Mouse (Mus musculus): Measurements from ENCODE around the gene Pld4.

The Pld4 gene

DNA sequence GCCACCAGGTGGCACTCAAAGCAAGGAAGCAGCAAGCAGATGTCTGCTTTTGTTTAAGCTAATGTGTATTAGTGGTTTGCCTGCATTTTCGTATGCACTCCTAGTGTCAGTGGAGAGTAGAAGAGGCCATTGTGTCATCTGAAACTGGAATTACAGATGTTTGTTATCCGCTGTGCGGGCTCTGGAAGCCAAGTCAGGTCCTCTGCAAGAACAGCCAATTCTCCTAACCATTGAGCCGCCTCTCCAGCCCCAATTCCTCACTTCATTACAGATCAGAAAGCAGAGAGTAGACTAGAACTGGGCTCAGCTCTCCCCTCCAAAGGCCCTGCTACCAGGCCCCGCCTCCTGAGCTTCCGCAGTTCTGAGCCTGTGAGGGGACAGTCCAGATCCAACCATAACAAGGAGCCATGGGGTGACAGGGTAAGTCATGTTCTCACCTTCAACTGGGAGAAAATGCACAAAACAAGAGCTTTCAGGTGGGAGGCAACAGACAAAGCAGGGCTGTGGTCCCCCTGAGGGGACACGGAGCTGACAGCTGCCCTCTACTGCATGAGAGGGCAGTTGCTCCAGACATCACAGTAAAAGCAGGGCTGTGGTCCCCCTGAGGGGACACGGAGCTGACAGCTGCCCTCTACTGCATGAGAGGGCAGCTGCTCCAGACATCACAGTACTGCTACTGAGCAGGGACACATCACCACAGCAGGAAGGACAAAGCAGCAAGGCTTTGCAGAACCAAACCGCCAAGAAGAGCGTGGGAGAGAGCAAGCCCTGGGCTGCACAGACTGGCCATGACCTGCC is 13.4 kb upstream of the Pld4 start:
- TF ChIP-seq GATA4 (IDR thresholded peaks at IDR 0.05; ENCODE audit: insufficient replicate concordance, low read length) = no peak

DNA sequence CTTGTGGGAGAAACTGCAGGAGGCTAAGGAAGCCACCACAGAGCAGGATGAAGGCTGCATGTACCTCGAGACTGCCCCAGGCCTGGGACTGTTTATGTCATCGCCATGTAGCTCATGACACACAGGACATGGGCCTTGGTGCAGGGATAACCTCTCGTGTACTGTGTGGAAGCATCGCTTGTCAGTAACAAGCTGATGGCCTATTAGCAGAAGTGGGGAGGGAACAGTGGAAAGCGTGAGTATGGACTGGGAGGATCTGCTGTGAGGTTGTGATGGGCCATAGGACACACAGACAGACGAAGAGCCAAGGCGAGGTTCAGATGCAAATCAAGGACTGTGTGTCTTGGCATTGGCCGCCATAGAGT is 12.9 kb upstream of the Pld4 start:
- no peak for TF ChIP-seq GATA4 (IDR thresholded peaks at IDR 0.05; ENCODE audit: insufficient replicate concordance, low read length)

- TF ChIP-seq GATA4 (IDR thresholded peaks at IDR 0.05; ENCODE audit: insufficient replicate concordance, low read length) = no peak
Observed at GRCm38 (mm10) chr12:112750976-112751375, 9.5 kb upstream of the Pld4 start.

DNA sequence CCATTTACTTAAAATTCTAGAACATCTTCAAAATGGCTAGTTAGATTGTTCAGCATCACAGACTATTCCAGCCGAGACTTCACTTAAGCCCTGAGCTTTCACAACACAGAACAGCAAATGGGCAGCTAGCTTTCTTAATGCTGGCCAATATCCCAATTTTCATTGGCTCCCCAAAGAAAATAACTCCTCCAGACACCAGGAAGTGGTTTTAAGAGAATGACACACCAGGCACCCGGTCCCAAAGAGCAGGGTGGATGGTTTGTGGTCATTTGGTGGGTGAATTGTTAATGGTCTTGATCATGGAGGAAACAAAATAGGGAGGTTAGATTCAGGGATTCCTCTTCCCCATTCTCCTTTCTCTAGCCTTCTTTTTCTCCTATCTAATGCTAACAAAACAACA is 8.1 kb upstream of the Pld4 start:
- no peak for TF ChIP-seq GATA4 (IDR thresholded peaks at IDR 0.05; ENCODE audit: insufficient replicate concordance, low read length)

DNA sequence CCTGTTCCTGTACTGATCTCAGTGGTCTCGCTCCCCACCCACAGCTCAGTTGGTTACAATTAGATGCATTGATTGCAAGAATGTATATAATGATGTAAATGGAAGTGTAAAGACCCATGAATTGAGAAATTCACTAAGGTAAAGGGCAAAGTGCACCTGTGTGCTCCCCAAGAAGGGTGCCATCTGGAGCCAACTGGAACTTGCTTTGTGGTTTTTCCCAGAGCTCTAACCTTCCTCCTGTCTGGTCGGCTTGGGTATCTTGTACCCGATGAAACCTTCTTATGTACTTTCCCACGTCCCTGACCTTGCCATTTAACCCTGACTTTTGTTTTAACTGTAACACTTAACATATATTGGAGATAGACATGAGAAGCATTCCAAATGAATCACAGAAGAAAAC is 4.6 kb upstream of the Pld4 start:
- TF ChIP-seq GATA4 (IDR thresholded peaks at IDR 0.05; ENCODE audit: insufficient replicate concordance, low read length) = no peak

DNA sequence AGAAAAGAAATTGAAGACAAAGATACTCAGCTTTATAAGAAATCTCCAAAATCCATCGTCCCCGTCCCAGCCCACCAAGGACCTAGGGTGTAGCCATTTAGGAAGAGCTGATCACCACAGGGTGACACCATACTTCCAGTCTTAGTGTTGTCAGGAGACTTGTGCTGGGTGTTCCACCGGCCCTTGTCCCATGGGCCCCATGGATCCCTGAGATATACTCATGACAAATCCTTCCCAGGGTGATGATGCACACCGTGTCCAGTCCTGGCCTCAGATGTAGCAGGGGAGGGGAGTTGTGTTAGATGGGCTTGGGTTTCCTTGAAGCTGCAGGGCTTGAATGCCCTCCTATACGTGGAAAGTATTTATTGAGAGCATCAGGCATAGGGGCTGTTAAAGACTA is 2.6 kb upstream of the Pld4 start:
- no peak for TF ChIP-seq GATA4 (IDR thresholded peaks at IDR 0.05; ENCODE audit: insufficient replicate concordance, low read length)

DNA sequence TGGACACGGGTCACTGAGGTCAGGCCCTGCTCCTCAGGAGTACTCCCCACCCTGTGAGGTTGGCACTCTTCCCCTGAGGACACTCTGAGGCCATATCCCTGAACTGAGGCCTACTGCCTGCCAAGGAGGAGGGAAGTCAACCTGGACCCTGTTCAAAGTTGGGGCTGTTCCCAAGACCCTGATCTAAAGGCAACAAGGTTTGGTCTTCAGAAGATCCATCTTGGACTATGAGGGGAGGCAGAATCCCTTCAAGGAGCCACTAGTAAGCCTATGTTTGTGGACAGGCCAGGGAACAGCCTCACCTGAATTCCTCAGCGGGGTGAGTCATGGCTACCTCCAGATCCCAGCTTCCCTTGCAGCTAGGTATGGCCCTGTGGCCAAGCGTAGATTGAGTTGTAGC is 984 bp upstream of the Pld4 start:
- TF ChIP-seq GATA4 (IDR thresholded peaks at IDR 0.05; ENCODE audit: insufficient replicate concordance, low read length) = no peak

GRCm38 (mm10) chr12:112761411-112761810 is 956 bp downstream of the Pld4 start:
- no peak for TF ChIP-seq GATA4 (IDR thresholded peaks at IDR 0.05; ENCODE audit: insufficient replicate concordance, low read length)

- no peak for TF ChIP-seq GATA4 (IDR thresholded peaks at IDR 0.05; ENCODE audit: insufficient replicate concordance, low read length)
Observed at GRCm38 (mm10) chr12:112762018-112762417, 1.6 kb downstream of the Pld4 start.

- TF ChIP-seq GATA4 (IDR thresholded peaks at IDR 0.05; ENCODE audit: insufficient replicate concordance, low read length) = no peak
Observed at GRCm38 (mm10) chr12:112763176-112763575, 2.7 kb downstream of the Pld4 start.

GRCm38 (mm10) chr12:112764141-112764540 is 3.7 kb downstream of the Pld4 start:
- no peak for TF ChIP-seq GATA4 (IDR thresholded peaks at IDR 0.05; ENCODE audit: insufficient replicate concordance, low read length)

- TF ChIP-seq GATA4 (IDR thresholded peaks at IDR 0.05; ENCODE audit: insufficient replicate concordance, low read length) = no peak
Observed at GRCm38 (mm10) chr12:112764991-112765390, 4.5 kb downstream of the Pld4 start.

- TF ChIP-seq GATA4 (IDR thresholded peaks at IDR 0.05; ENCODE audit: insufficient replicate concordance, low read length) = no peak
Observed at GRCm38 (mm10) chr12:112766586-112766985, 6.1 kb downstream of the Pld4 start.

- no peak for TF ChIP-seq GATA4 (IDR thresholded peaks at IDR 0.05; ENCODE audit: insufficient replicate concordance, low read length)
Observed at GRCm38 (mm10) chr12:112767036-112767890, 6.8 kb downstream of the Pld4 start.

- no peak for TF ChIP-seq GATA4 (IDR thresholded peaks at IDR 0.05; ENCODE audit: insufficient replicate concordance, low read length)
Observed at GRCm38 (mm10) chr12:112768166-112768565, 7.7 kb downstream of the Pld4 start.

GRCm38 (mm10) chr12:112769031-112769430 is 8.6 kb downstream of the Pld4 start:
- TF ChIP-seq GATA4 (IDR thresholded peaks at IDR 0.05; ENCODE audit: insufficient replicate concordance, low read length) = no peak
